Mouse (Mus musculus) activated CD4-positive, CD25-positive, alpha-beta regulatory T cell, adult 4 months (primary cell): ENCODE measurements around the gene Rnf17. TPM values are rescaled to one million over a fixed set of nuclear protein-coding genes. Genes with fewer than 3 reads are reported as not detected.

Source experiments
- ATAC-seq: one replicate; pipeline ENCODE4 v1.8.0; 2017
- polyA plus RNA-seq, 2 experiments: library from polyadenylated mRNA; unstranded; fragments of 100-300 nt; shearing (Covaris generic); gene quantifications; one replicate each; pipeline ENCODE4 v1.2.1; 2017

Rnf17 gene
- polyA plus RNA-seq, 2 experiments from 2014 or later, result 0.21 TPM; not detected in 1

DNA sequence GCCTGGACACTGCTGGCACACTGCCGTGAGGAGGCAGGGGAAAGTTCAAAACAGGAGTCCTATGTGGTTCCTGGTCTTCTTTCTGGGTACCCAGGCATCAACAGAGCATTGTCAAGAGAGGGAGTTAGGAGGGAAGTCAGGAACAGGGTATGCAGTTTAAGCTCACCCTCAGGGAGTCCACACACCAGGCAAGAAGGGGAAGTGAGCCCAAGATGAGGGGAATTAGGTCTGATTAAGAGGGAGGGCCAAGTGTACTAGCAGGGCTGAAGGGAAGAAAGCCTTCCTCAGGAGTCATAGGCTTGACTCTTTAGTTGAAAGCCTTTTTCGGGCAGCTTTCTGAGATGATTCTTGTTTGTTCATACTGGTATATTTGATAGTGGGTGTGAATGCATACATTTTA is 112.4 kb downstream of the Rnf17 start:
- no peak for ATAC-seq

DNA sequence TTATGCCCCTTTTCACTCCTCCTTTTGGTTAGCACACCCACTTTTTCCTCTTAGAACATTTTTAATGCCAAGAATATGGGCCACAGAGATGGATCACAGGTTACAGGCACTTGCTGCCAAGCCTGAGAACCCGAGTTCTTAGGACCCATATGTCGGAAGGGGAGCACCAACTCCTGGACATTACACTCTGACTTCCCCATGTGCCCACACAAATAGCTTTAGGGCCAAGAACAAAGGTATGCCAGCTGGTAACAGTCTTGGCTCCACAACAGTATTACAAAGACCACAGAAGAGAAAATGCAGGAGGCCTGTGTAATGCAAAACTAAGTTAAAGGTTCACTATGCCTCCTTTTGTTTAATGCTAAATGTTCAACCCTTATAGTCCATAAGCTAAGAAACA is 128.4 kb downstream of the Rnf17 start:
- no peak for ATAC-seq

DNA sequence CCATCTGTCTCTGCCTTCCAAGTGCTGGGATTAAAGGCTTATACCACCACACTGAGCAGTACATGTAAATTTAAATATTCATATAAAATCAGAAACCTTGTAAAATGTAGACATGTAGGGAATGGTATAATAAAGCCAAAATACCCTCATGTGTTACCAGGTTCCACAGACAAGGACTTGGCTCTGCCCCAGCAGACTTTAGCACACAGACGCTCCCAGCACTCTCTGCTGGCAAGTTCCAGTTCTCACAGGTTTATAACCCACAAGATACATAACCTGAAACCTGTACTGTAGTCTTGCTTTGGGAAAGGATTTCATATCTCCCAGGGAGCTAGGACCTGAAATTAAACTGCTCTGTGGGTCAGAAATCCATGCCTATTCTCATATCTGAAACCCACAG is 142.6 kb downstream of the Rnf17 start:
- no peak for ATAC-seq

DNA sequence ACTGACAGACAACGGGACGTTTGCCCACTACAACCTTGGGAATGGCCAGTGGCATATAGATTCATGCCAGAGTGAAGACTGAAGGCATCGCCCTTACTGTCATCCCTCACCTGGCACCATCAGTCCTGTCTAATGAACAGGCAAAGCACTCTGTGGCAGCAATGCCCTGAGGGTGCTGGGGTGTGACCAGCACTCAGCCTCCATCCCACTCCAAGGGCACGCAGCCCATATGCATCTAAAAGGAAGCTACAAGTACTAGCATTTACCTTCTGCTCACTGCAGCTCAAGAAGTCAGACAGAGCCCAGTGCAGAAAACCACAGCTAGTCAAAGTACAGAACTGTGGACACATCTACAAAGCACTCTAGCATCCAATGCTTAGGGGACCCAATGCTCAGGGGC is 143.1 kb downstream of the Rnf17 start:
- no peak for ATAC-seq

DNA sequence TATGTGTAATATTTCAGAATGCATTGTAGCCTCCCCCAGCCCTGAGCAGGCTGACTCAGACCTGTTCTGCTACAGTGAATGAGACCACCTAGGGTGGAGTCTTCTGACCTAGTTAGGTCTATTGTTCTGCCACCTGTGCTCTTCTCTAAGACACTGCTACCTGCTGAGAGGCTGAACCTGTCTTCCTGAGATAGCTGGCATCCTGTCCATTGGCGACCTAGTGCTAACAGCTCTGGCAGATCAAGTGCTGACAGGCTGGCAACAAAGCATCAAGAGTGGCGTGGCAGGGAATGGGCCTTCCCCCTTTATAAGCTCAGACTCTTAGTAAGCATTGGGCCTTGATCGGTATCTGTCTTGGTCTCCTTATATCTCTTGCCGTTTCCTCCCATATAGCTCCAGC is 148.6 kb downstream of the Rnf17 start:
- ATAC-seq, result no peak

DNA sequence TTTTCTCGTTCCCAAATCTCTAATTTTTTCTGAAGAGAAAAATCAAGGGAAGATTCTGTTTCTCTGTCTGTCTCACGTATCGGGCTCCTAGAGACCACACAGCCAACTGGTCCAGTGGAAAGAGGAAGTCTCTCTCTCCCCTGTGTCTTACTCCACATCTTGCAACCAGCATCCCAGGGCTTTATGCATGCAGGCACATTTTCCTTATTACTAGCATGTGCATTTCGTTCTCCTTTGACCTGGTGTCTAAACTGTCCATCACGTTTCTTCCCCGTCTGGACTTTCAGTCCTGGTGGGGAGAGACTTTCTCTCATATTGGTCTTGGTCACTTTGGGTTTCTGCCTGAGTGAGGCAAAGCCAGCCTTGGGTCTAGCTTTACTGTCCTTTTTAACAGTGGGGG is 150.5 kb downstream of the Rnf17 start:
- no peak for ATAC-seq

DNA sequence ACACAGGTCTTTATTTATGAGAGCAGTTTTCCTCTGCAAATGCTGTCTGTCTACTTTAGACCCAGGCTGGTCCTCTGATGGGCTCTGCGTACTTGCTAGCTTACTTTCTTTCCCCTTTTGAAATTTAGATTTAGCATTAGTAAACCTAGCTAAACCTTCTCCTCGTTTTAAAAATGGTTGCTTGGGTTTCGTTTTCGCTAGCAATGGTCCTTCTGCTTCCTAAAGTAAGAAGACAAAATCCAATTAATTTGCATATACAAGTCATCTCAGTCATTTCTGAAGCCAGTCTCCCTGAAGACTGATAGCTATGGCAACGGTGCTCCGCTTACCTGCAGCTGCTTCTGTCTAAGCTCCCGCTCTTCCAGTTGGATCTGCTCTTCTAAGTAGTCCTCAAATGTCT is 150.9 kb downstream of the Rnf17 start:
- no peak for ATAC-seq

DNA sequence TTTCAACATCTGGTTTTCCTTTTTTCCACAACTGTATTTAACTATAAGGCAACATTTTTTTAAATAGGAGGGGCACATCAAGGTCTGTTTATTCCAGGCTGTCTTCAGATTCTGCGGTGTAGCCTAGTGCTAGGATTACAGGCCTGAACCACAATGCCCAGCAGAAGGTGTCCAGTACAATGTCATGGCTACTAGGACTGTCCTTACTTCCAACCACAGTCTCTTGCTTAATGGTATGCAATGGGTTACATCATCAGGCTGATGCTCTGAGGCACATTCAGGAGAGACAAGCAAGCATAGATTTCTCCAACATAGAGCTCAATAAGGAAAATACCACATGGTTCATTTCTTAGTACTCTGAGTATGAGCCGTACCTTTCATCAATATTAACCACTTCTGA is 152.3 kb downstream of the Rnf17 start:
- ATAC-seq, result no peak

DNA sequence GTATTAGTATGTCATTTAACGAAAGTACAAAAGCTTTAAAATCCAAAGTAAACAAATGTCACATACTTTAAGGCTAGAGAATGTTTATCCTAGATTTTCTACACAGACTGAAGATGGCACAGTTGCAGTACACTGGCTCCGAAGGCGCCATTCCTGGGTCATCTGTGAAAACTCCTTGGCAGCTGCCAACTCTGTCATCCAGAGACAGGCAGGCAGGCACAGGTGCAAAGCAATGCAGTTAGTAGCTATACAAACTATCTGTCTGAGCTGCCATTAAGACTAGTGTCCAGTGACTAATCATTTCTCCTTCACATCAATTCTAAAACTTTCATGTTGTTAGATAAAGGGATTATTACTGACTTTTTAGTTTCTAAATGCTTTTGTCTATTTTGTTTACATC is 156.8 kb downstream of the Rnf17 start:
- ATAC-seq, result no peak

DNA sequence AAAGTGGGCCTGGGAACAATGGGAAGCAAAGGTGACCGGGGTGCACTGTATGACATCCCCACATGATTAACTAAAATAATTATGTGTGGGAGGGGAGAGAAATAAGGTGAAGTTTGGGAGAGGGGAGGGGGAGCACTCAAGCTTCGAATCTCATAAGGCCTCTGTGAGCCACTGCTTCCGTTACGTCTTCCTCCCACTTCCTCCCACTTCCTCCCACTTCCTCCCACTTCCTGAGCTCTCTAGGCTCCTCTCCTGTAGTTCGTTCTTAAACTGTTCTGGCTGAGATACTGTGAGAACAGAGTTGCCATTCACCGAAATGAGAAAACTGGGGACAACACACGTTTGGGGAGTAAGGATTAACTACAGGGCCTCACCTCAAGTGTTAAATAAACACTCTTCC is 165.1 kb downstream of the Rnf17 start:
- no peak for ATAC-seq

DNA sequence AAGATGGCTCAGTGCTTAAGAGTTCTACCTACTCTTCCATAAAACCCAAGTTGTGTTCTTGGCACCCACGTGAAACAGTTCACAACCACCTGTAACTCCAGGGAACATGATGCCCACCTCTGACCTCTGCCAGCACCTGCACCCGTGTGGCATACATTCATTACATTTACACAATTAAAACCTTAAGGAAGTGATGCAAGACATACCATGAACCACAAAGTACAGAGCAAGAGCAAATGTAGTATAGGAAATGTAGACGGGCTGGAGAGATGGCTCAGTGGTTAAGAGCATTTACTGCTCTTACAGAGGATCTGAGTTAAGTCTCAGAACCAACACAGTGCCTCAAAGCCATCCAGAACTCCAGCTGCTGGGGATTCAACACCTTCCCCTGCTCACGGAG is 166.7 kb downstream of the Rnf17 start:
- no peak for ATAC-seq

DNA sequence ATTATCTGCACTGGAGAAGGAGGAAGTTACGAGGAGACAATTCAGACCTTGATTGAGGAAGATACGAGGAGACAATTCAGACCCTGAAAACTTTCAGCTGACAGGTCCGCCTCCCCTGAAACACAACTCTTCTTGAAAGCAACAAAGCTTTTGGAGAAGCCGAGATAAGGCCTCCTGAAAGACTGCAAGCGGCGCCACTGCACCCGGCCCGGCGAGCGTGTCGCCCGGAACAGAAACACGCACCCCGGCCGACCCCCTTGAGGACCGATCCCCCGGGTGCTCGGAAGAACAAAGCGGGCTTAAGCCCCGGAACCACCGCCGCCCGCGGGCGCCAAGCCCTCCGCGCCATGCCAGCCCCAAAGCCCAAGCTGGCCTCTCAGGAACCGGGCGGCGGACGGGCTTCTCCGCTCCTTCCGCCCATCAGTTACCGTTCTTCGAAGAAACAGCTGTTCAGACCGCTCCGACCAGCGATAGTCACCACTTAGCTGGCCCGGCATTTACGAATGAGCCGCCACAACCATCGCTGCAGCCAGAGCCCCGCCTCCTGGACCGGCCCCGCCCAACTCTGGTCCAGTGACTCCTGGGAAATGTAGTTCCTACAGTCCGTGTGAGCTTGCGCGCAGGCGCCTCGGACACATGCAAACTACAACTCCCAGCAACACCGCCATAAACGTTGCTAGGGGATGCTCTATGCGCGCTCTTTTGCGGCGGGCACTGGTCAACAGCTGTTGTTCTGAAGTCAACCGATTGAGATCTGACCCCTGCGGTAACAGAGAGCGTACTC is 169.1 kb downstream of the Rnf17 start:
- ATAC-seq, result peak; percentile 90

DNA sequence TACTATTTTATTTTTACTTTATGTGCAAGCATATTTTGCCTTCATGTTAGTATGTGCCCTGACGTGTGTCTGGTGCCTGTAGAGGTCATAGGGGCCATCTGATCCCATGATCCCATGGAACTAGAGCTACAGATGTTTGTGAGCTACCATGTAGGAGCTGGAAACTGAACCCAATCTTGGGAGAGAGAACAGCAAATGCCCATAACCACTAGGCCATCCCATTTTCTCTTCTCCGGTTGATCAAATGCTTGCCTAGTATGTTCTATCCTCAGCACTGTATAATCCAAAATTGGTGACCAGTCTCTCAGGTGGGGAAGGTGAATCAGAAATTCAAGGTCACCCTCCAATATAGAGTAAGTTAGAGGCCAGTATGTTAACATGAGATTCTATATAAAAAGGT is 170.2 kb downstream of the Rnf17 start:
- ATAC-seq, result no peak

Other genes with a start within 250 kb of the Rnf17 start
- gene Gzmg, start 243.0 kb upstream of the Rnf17 start, polyA plus RNA-seq, result not detected
- gene Gzmn, start 228.0 kb upstream of the Rnf17 start, polyA plus RNA-seq, result not detected
- under 1 TPM in 1 of 2 experiments, not detected in 1; 0.96 TPM for gene Gzmf, start 191.2 kb upstream of the Rnf17 start, polyA plus RNA-seq
- 10 to 100 TPM in 1 of 2 experiments, 1 to 10 TPM in 1; 6.0 to 10.5 TPM for gene Gzmc, start 167.9 kb upstream of the Rnf17 start, polyA plus RNA-seq
- gene Gzmb, start 140.3 kb upstream of the Rnf17 start, polyA plus RNA-seq, result 100 to 1,000 TPM; 142 to 148 TPM
- not detected for gene Atp12a, start 37.5 kb upstream of the Rnf17 start, polyA plus RNA-seq
- gene Cenpj, start 172.8 kb downstream of the Rnf17 start, polyA plus RNA-seq, result 1 to 10 TPM; 8.5 to 8.7 TPM
- gene Parp4, start 173.0 kb downstream of the Rnf17 start, polyA plus RNA-seq, result 10 to 100 TPM; 40.8 to 45.2 TPM